Mouse (Mus musculus) layer of hippocampus, adult 2 months (tissue): ENCODE data around the gene Srf. TPM values are rescaled to one million over a fixed set of nuclear protein-coding genes. Genes with fewer than 3 reads are reported as not detected.
A peak's percentile ranks its signal among the peaks of the same experiment; 100 is the strongest.

Source experiments
- DNase-seq, 2 experiments: peaks; one replicate each; pipeline ENCODE4 v3.0.0; 2022; ENCODE audit warnings: low spot score in 2 of 2
- H3K27ac ChIP-seq: fragments of 200-600 bp; 2 replicates; pipeline ENCODE4 v1.8.1; 2022
- H3K4me3 ChIP-seq: fragments of 200-600 bp; 2 replicates; pipeline ENCODE4 v1.8.1; 2022; ENCODE audit warnings: mild to moderate bottlenecking
- CTCF ChIP-seq: fragments of 200-600 bp; conservative IDR thresholded peaks from 2 replicates; pipeline ENCODE4 v1.8.1; 2022; ENCODE audit warnings: antibody characterized with exemption, mild to moderate bottlenecking, moderate library complexity
- total RNA-seq, 2 experiments: library from RNA; stranded (reverse); gene quantifications; 2 replicates each; pipeline ENCODE4 v1.2.3; 2021

Srf gene
- total RNA-seq, 2 experiments from 2014 or later = 75.7 to 90.9 TPM

DNA sequence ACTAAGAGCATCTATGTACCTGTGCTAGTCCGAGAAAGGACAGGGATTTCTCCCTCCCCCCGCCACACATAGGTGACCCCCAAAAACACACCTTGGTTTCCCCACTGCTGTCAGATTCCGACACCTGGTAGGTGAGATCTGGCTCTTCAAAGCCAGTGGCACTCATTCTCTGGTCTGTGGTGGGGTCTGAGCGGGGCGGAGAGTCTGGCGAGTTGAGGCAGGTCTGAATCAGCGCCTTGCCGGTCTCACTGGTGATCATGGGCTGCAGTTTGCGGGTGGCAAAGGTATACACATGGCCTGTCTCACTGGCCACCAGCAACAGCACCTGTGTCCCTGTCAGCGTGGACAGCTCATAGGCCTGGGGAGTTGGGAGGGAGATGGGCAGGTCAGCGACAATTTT is 2.5 kb downstream of the Srf start:
- TF ChIP-seq CTCF = no peak
- DNase-seq = no peak
- Histone ChIP-seq H3K4me3 (peak overlapping the region; percentile 90), H3K27ac (peak overlapping the region; percentile 96)

DNA sequence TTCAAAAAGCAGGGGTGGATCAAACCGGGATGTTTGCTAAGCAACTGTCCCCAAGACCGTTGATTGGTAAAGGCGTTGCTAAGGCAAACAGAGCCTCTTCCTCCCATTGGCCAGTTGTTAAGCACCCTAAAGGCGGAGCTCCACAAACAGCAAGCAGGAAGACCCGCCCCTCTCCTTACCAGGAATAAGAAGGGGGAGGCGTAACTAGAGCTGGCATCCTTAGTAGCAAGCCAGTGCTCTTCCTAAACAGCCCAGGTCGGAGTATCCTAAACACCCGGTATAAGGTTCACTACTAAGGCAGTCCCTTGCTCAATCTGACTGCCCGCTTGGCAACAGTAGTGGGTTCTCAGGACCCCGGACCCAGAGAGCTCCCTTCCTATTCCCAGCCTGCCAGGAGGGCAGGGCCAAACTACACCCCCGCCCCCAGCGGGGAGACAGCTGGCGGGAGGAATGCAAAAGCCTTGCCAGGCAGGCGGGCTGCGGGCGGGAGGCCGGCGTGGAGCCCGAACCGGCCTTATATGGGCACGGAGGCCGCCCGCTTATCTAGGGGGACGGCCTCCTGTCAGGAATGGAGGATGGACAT is 3.0 kb downstream of the Srf start:
- Histone ChIP-seq H3K4me3 (peak overlapping the region; percentile 90), H3K27ac (peak overlapping the region; percentile 96)
- TF ChIP-seq CTCF = no peak
- peak; percentile 93 to 95 for DNase-seq

DNA sequence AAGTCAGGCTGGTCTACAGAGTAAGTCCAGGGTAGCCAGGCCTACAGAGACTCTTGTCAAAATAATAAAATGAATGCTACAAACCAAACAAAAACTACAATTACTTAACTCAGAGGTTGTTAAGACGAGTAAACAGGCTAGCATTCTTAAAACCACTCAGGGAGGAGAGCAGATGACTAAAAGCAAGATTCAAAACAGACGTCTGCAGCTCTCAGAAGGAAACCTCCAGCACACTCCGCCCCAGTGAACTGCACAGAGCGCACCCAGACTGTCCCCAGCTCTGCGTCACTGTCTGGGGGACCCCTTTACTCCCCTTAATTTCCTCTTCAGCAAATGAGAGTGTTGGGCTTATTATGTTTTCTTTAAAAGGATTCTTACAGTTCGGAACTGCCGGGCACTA is 3.8 kb downstream of the Srf start:
- Histone ChIP-seq H3K4me3 (peak overlapping the region; percentile 90), H3K27ac (peak overlapping the region; percentile 46; the same call in 1 of the 2 replicates)
- no peak for TF ChIP-seq CTCF

DNA sequence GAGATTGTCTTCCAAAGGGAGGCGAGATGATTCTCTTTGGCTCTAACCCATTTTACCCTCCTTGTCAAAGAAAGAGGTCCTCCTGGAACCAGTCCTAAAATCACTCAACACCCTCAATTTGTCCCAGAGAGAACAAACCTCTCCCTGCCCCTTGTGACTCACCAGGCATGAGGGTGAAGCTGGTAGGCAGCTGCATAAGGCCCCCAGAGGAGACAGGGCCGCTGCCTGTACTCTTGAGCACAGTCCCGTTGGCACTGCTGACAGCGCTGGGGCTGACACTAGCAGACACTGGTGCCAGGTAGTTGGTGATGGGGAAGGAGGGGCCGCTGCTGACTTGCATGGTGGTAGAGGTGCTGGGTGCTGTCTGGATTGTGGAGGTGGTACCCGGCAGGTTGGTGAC is 4.6 kb downstream of the Srf start:
- H3K27ac ChIP-seq = peak overlapping the region; percentile 46; the same call in 1 of the 2 replicates
- no peak for DNase-seq
- no peak overlapping the region for H3K4me3 ChIP-seq
- TF ChIP-seq CTCF = no peak

More for the DNA sequence above, 3.8 kb downstream of the Srf start:
- no peak for DNase-seq

DNA sequence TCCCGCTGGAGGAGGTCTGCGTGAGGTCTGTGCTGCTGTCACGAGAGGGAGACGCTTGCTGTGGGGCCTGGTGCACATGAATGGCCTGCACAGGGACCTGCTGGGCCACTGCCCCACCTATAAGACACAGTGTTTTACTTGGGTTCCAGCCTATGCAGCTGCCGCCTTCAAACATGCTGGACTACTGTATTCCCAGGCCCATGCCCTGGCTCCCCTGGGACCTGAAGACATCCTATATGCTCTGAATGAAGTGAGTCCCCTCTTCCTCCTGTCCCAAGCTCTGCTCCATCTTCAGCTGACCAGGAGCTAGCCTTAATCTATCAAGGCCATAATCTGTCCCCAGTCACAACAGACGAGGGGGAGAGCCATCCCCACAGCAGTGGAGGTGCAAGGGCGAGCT is 5.1 kb downstream of the Srf start:
- no peak overlapping the region for H3K4me3 ChIP-seq
- peak overlapping the region; percentile 46; the same call in 1 of the 2 replicates for H3K27ac ChIP-seq
- TF ChIP-seq CTCF = no peak
- no peak for DNase-seq

DNA sequence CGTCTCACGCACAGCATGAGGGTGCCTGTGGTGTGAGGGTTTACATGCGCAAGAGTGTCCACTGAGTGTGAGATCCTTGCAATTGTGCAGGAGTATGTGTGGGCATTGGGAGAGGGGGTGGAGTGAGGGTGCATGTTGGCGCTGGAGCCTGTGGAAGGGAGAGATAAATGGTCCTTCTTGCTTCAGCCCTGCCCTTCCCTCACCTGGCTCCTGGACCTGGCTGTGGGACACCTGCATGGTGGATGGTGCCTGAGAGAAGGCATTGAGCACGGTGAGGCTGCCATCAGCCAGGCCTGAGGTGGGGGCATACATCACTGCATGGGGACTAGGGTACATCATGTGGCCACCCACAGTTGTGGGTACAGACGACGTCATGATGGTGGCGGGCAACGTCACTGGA is 6.3 kb downstream of the Srf start:
- no peak overlapping the region for H3K4me3 ChIP-seq
- no peak for DNase-seq
- no peak for TF ChIP-seq CTCF
- no peak overlapping the region for H3K27ac ChIP-seq

DNA sequence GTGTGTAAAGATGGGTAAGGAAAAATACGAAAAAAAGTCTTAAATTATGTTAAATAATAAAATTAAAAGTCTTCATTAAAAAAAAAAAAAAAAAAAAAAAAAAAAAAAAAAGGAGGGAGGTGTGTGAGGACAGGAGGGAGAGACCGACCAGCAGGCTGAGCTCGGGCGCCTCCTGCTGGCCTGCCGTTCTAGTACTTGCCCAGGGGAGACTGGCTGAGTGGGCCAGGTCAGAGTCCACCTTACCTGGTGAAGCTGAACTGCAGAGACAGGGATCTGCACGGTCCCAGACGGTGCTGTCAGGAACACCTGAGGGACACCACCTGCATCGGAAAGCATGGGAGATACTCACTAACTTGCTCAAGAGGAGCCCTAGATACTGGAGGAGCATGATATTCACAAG is 6.8 kb downstream of the Srf start:
- no peak for DNase-seq
- H3K4me3 ChIP-seq = no peak overlapping the region
- H3K27ac ChIP-seq = no peak overlapping the region
- TF ChIP-seq CTCF = peak; percentile 78

DNA sequence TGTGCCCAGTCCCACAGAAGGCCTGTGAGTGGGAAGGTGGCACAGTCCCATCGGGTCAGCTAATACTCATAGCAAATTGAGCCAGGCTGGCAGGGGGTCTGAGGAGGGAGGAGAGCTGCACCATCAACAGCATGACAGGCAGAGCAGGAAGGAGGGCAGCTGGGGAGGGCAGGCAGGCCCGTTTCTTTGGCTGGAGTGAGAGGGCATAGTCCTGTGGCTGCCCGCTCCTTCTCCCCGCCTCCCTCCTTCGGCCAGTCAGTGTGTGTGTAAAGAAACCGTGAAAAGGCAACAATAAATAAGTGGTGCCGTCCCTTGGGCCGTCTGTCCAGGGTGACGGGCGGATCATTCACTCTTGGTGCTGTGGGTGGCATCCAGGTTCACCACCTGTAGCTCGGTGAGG is 7.2 kb downstream of the Srf start:
- no peak overlapping the region for H3K4me3 ChIP-seq
- TF ChIP-seq CTCF = no peak
- DNase-seq = no peak
- H3K27ac ChIP-seq = no peak overlapping the region

DNA sequence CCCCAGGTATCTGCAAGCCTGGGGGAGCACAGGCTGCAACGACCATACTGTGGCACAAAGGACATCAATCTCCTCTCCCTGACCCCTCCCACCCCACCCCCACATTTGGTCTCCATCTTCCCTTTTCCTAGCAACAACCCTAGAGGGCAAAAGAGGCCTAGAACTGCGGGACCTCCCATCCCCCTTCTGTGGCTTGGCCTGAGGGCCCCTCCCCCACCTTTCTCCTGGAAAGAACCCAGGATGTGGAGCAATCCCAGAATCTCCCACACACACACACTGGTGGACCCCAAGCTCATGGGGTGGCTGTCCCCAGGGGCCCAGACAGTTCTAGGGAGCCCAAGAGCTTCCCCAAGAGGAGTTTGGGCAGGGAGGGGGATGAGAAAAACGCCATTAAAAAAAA is 8.1 kb downstream of the Srf start:
- no peak overlapping the region for H3K27ac ChIP-seq
- no peak for TF ChIP-seq CTCF
- no peak for DNase-seq
- H3K4me3 ChIP-seq = no peak overlapping the region

DNA sequence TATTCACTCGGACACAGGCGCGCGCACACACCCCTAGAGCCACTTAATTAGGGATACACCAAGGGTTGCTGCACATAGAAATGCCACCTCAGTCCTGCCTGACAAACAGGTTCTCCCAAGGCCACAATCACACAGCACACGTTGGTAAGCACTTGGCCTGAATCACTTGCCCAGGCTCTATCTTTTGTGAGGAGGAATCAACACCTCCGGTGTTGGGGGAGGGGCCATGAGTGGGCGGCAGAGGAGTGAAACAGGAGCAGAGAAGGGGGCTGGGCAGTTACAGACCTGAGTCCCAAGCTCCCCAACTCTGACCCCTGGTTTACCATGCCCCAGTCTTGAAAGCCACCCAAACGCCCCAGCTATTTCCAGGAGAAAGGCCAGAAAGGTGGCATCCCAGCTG is 9.0 kb downstream of the Srf start:
- Histone ChIP-seq H3K4me3 (peak overlapping the region; percentile 74; the same call in 1 of the 2 replicates), H3K27ac (peak overlapping the region; percentile 91)
- TF ChIP-seq CTCF = no peak
- DNase-seq = no peak

DNA sequence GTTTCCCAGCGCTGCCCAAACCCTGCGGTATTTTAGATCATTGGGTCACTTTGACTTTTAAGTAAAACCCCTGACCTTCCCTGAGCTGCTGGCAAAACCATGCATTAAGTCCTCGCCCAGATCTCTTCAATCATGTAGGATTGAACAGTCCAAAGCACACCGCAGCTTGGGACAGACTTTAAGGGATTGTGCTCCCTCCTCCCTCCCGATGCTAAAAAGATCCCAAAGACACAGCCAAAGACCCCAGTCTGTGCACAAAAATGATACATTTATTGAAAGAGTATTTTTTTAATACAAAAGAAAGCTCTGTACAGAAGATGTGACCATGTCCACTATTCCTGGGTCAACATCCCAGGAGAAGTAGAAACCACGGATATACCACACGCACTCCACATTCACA is 9.4 kb downstream of the Srf start:
- Histone ChIP-seq H3K27ac (peak overlapping the region; percentile 91), H3K4me3 (peak overlapping the region; percentile 74)
- TF ChIP-seq CTCF = no peak
- DNase-seq = no peak

DNA sequence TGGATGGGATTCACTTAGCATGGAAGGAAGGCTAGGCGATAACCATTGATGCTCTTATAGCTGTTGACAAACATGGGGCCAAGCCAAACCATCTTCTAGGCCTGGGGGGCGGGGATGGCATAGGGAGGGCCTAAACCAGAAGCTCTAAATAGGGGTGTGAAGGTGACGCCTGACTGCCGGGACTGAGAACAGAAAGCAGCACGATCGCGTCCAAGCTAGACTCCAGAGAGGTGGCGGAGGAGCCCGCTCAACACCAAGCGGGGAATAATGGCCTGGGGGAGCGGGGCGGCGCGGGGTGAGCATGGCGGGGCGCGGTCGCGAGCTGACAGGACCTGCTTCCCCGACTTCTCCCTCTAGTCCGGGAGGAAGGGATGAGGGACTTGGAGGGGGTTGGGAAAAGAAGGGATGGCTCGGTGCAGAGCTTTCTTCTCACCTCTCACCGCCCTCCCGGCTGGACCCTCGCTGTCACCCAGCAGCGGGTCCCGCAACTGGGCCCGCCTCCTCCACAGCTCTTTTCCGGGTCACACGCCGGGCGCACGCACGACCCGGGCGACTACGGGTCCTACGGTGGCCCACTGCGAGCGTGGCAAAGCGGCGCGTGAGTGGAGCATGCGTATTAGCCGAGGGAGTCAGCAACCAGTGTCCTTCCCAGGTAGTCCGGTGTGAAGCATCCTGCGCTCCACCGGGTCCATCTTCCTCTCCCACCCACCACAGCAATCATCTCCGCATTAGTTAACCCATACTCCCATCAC is 10.0 kb downstream of the Srf start, which contains the start of gene Cul9:
Cul9 (minus strand) TSS at position 576 of the 752 bp plus-strand sequence.
- DNase-seq = peak; percentile 92
- Histone ChIP-seq H3K27ac (peak within 1 kb of the TSS; percentile 91), H3K4me3 (peak within 1 kb of the TSS; percentile 74)
- TF ChIP-seq CTCF = no peak

DNA sequence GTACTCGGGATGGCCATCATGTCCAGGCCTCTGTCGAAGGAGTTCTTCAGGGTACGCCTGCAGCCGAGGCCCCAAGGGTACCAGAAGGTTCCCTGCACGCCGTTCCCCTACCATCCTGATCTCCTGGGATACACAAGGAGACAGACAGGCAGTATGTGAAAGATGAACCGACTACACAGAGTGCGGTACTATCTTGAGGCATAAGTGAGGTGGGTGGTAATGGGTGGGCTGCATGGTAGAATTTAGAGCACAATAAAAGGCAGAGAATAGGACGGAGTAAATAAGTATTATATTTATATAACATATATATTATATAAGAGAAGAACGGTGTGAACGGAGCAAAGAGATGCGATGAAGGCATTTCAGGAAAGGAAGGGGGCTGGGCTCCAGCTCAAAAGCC is 12.3 kb downstream of the Srf start:
- no peak for TF ChIP-seq CTCF
- peak overlapping the region; percentile 62 for H3K27ac ChIP-seq
- peak overlapping the region; percentile 13 for H3K4me3 ChIP-seq
- DNase-seq = no peak
